Mouse (Mus musculus) testis, adult 2 months (tissue): ENCODE data around the gene Nrcam.

Experiments used
- CTCF ChIP-seq: fragments of 200-500 bp; IDR thresholded peaks from 2 replicates; pipeline ENCODE4 v1.5.1; 2012; ENCODE audit warnings: low read depth, mild to moderate bottlenecking, inconsistent platforms, low read length, moderate library complexity; ENCODE audit not compliant: control insufficient read depth, insufficient read depth, insufficient replicate concordance
- POLR2A ChIP-seq: fragments of 200-500 bp; IDR thresholded peaks from 2 replicates; pipeline ENCODE4 v1.6.1; 2012; ENCODE audit warnings: low read depth, mild to moderate bottlenecking, inconsistent platforms, low read length, moderate library complexity; ENCODE audit not compliant: control insufficient read depth

GRCm38 (mm10) chr12:44286992-44287391, 41.7 kb upstream of the Nrcam start:
- TF ChIP-seq CTCF, result no peak
- no peak for TF ChIP-seq POLR2A
